Comparison of ENCODE assay signal across 1 mouse cellular context in the genomic region with DNA sequence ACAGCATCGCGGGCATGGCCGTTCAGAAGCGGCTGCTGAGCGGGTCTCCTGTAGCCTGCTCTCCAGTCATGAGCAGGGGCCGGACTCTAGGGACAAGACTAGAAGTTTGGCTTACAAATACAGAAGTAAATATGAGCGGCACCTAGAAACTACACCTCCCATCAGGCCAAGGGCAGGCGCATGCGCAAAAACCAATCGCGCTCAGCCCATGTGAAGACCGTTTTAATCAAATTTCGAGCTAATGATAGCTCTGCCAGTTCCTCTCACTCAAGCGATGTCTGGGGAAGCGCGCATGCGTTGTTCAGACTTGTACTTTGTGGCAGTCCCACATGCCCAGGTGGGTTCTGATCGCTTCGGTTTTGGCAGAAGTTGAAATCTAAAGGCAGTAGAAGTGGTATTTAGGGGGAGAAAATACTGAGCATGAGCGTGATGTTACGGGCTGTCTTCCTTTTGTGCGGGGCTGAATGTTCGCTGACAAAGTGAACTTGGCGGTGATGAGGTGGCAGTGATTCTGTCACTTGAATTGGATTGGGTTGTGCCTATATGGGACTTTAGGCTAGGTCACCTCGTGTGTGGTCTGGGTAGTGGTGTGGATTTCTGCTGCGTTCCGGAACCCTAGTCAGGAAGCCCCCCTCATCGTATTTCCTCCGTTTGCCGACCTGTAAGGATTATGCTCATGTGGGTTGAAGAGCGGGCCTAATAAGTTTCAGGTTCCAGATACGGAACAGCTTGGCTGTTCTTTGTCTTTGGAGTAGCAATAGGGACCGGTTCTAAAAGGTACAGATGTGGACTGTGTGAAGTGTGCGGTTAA.
TF ChIP-seq lines count a peak whose summit lies in the region.

A gene (minus strand): TSS at position 168 of the 811 bp plus-strand sequence.
A gene (plus strand): TSS at position 242 of the 811 bp plus-strand sequence.

TF ChIP-seq in myocyte, 11 proteins besides CTCF, POLR2A, EP300 and RAD21 (continued from another document):
- TF ChIP-seq MYOG (IDR thresholded peaks at IDR 0.05; ENCODE audit: control insufficient read depth in 1 of 3, insufficient read depth in 1 of 3, insufficient read length in 2 of 3, low read depth in 2 of 3) (no peak), USF1 (IDR thresholded peaks at IDR 0.05; ENCODE audit: low read depth) (no peak), MYOD1 (IDR thresholded peaks at IDR 0.05; ENCODE audit: control insufficient read depth in 1 of 3, insufficient read length in 2 of 3, low read depth in 2 of 3) (no peak), MAX (IDR thresholded peaks at IDR 0.05; ENCODE audit: low read depth) (no peak), POLR2AphosphoS2 (IDR thresholded peaks at IDR 0.05; ENCODE audit: insufficient read length, low read depth) (peak; percentile 46), TCF3 (IDR thresholded peaks at IDR 0.05; ENCODE audit: insufficient read length, low read depth) (no peak), SRF (IDR thresholded peaks at IDR 0.05; ENCODE audit: control insufficient read depth, insufficient read length, low read depth) (peak; percentile 62), TCF12 (IDR thresholded peaks at IDR 0.05; ENCODE audit: insufficient read depth, poor library complexity, severe bottlenecking) (no peak)
TF ChIP-seq in myocyte: peak in this region for 2.
